Mouse (Mus musculus) spleen, postnatal 4 days (tissue): Measurements from ENCODE around the gene Syt13.

Source experiments
- DNase-seq, 2 experiments: peaks; one replicate each; pipeline ENCODE4 v3.0.0; 2022; ENCODE audit warnings: low spot score in 2 of 2

Syt13 gene

GRCm38 (mm10) chr2:92924677-92925259 lies 9.9 kb downstream of the Syt13 start:
- no peak for DNase-seq

GRCm38 (mm10) chr2:92929696-92930095 lies 14.8 kb downstream of the Syt13 start:
- DNase-seq: no peak

DNA sequence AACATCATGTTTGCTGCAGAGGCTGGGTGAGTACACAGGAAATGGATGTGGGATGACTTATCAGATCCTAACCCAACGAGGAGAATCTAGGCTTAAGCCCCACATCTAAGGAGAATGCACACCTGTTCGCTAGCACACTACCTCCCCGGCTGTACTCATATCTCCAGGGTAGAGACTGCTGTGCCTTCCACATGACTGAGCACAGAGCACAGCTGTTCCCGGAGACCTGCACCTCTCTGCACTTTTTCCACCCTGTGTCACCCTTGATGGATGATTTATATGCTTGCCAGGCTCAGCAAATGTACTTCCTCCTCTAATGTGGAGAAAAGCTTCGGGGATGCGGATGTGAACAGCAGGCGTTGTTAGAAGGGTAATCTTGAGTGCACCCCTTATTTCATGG lies 16.2 kb downstream of the Syt13 start:
- no peak for DNase-seq

DNA sequence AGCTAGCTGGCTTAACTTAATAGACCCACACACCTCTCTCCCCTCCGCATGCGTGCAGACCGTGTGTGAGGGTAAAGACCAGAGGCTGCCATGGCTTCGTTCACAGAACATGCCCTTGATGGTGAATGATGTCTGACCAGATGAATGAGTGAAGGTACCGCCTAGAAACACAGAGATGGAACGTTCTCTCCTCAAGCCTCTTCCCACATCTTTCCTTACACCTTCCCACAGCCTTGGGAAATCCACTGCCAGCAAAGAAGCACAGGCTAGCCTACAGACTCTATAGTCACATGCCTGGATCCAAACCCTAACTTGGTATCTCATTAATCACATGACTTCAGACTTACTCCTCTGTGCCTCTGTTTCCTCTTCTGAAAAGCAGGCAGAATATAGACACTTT lies 18.5 kb downstream of the Syt13 start:
- no peak for DNase-seq

GRCm38 (mm10) chr2:92934312-92934982 lies 19.5 kb downstream of the Syt13 start:
- no peak for DNase-seq

DNA sequence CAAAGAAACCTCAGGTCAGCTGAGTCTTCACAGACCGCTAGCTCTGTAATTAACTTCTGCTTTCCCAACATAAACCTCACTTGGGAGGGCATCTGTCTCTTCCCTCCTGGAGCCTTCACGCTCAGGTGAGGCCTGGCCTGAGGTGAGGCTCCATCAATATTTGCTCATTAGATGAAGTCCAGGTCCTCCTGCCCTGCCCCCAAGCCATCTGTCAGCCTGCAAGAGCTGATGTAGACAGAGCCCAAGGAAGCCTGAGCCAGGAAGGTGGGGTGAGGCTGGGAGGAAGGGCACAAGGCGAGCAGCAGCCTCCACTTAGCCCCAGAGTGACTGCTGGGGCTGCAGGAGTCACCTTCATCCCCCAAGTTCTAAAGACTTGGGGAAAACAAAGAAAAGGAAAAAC lies 20.6 kb downstream of the Syt13 start:
- no peak for DNase-seq

GRCm38 (mm10) chr2:92938063-92938462 lies 23.2 kb downstream of the Syt13 start:
- DNase-seq: no peak

GRCm38 (mm10) chr2:92938827-92939226 lies 23.9 kb downstream of the Syt13 start:
- no peak for DNase-seq

- DNase-seq: no peak
These were observed 26.1 kb downstream of the Syt13 start for GRCm38 (mm10) chr2:92940963-92941362.

GRCm38 (mm10) chr2:92941463-92941862 lies 26.6 kb downstream of the Syt13 start:
- no peak for DNase-seq

GRCm38 (mm10) chr2:92943406-92943805 lies 28.5 kb downstream of the Syt13 start:
- no peak for DNase-seq

GRCm38 (mm10) chr2:92944356-92944755 lies 29.5 kb downstream of the Syt13 start:
- no peak for DNase-seq

DNA sequence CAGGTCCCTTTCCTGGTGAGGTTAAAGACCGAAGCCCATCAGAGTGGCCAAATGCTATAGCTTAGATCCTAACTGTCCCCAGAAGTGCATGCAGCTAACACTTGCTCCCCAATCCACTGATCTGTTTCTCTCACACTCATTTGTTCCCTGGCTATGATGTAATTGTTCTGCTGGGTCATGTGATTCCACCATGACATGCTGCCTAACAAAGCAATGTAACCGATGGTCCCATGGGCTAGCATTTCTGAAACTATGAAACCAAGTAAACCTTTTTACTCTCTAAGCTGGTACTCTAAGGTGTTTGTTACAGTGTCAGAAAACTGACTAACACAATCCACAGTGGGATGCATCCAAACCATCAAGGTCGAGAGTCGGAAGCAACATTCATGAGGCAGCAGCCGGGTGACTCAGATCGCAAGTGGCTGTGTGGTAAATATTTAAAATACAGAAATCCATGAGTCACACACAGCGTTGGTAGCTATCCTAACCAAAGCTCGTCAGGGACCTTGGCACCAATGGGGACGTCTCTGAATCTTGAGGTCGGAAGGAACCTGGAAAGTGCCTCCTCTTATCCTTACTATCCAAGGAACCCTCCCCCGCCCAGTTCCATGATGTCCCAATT lies 30.3 kb downstream of the Syt13 start:
- DNase-seq: no peak

DNA sequence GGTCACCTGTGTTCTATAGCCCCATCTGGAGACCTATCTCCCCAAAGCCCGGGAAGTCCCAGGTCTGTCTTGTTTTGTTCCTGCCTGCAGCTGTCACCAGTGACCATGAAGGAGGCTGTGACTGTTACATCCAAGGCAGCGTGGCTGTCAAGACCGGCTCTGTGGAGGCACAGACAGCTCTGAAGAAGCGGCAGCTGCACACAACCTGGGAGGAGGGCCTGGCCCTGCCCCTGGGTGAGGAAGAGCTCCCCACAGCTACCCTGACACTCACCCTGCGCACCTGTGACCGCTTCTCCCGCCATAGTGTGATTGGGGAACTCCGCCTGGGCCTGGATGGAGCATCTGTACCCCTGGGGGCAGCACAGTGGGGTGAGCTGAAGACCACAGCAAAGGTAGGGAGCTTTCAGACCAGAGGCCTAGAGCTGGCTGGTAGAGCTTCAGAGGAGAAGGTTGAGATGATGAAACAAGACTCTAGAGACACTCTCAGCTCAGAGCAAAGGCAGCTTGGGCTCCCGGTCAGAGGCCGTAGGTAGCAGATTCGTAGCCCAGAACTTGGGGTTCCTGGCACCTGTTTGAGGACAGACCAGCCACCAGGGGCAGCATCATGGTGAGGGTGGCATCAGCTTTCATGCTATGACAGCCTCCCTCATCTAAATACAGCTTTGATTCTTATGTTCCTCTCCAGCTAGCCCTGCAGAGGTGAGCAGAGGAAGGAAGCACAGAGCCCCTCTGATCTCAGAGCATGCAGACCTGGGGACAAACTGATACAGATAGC lies 31.1 kb downstream of the Syt13 start:
- no peak for DNase-seq

GRCm38 (mm10) chr2:92947981-92948698 lies 33.2 kb downstream of the Syt13 start:
- DNase-seq: no peak

DNA sequence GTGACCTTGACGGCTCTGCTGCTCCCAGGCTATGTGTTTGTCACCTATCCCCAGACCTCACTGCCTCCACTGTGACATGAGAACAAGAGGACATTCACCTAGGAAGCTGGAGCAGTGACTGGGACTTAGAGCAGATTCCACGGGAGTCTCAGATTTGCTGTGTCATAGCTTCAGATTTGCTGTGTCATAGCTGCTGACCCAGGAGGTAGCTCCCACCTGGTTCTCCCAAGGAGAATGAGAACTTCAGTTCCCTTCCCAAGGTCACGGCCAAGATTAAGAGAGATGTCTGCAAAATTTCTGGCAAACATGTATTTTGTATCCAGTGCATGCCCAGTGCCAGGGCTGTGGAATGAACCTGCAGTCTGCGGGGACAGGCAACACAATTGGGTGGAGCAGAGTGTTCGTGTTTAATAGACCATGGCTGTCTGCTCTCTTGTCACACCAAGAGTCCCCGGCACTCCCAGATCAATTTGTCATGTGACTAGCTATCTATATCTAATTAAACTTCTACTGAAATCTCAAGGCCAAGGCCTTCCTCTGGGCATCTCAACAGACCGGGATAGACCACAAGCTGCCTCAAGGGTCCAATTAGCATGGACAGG lies 33.9 kb downstream of the Syt13 start:
- no peak for DNase-seq

GRCm38 (mm10) chr2:92949518-92949917 lies 34.6 kb downstream of the Syt13 start:
- no peak for DNase-seq

DNA sequence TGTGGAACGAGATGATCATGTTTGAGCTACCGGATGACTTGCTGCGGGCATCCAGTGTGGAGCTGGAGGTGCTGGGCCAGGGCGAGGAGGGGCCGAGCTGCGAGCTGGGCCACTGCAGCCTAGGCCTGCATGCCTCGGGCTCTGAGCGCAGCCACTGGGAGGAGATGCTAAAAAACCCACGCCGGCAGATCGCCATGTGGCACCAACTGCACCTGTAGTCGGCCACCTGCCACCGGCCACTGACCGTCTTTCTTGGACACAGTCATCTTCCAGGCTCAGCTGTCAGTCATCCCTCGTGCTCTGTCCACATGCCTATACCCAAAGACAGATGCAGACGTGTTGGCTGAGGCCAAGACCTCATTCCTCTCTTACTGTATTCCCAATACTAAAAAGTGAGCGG lies 38.6 kb downstream of the Syt13 start:
- DNase-seq: no peak

GRCm38 (mm10) chr2:92954404-92955114 lies 39.7 kb downstream of the Syt13 start:
- peak; percentile 52 to 83 for DNase-seq

DNA sequence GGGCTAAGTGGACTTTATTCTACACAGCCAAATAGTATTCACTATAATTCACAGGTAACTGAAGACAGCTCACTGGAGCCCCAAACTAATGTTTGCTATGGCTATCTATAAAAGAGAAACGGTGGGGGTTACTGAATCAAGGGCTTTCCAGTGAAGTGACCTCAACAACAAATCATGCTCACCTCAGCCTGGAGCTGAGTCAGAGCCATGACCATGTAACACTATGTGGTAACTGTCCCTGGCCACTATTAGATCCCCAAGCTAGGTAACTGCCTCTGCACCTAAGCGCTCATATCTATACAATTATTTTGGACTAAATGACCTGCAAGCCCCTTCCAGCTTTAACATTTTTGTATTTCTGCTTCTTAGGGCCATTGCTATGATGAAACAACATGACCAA lies 42.0 kb downstream of the Syt13 start:
- no peak for DNase-seq

GRCm38 (mm10) chr2:92958640-92959039 lies 43.7 kb downstream of the Syt13 start:
- DNase-seq: no peak
